Mouse (Mus musculus): ENCODE data around the gene Slit3. TPM values are rescaled to one million over a fixed set of nuclear protein-coding genes. Genes with fewer than 3 reads are reported as not detected.

Slit3 gene
- polyA plus RNA-seq, 1 experiment from 2014 or later = 15.0 TPM

DNA sequence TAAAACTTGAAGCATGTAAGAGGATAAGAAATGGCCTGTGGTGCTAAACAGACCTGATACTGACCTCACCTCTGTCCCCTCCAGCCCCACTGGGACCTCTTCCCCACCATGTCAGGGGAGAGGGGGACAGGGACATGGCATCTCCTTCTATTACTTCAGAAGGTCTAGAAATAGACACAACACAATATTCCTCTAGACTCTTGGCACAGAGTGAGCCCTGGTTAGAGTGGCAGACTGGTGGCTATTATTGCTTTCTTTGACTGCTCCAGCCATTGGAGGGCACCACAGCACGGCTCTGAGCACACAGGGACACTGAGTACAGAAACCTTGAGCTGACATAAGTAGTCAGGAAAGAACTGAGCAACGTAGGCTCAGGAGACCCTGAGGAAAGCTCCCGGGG lies 501.7 kb downstream of the Slit3 start:
- H3K4me1 ChIP-seq = peaks cover 4% of the 10 kb centered on the region; the same call in 1 of the 2 replicates
- 93% methylated on average over 3 of the region's 3 CpGs for WGBS
- DNase-seq (ENCODE audit: low spot score) = no peak
- H3K9me3 ChIP-seq (replicated peaks) = no peaks in the 10 kb centered on the region
- no peak overlapping the region for H3K4me3 ChIP-seq
- H3K36me3 ChIP-seq = peaks cover 10% of the 10 kb centered on the region; the same call in 1 of the 2 replicates
- H3K27ac ChIP-seq (replicated peaks) = no peak overlapping the region
- H3K27me3 ChIP-seq (ENCODE audit: low read depth, poor library complexity, severe bottlenecking) = no peaks in the 10 kb centered on the region

DNA sequence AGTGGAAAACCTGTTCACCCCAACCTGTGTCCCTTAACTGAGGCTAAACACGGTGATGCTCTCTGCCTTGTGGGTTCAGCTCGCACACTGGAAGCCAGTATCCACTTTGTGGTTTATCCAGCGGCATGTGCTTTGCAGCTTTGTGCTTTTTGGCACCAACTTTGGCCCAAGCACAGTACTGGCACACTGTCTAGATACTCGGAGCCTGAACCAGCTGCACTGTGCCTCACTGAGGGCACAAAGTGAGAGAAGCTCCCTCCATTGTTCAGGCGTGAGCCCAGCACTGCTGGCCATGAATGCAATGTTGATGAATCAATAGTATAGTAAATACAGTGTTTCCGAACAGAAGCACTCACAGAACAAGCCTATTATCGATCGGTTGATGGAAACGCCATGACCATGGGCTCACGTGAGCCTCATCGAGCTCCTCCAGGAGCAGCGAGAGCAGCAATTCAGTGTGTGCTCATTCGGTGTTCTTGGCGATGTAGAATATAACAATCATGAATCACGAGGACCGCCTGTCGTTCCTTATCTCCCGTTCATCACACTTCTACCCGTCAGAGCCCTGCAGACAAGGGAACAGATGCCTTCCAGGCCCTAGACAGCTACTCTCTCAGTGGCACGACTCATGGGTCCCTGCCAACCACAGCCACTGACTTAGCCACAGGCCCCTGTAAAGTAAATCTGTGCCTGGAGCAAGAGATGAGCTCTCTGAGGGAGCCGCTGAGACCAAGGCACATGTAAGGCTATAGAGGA lies 503.7 kb downstream of the Slit3 start:
- no peaks in the 10 kb centered on the region for H3K9me3 ChIP-seq (replicated peaks)
- H3K4me3 ChIP-seq = no peak overlapping the region
- no peak for DNase-seq (ENCODE audit: low spot score)
- 92% methylated on average over 21 of the region's 21 CpGs for WGBS
- no peaks in the 10 kb centered on the region for H3K27me3 ChIP-seq (ENCODE audit: low read depth, poor library complexity, severe bottlenecking)
- H3K4me1 ChIP-seq = peaks cover 4% of the 10 kb centered on the region; the same call in 1 of the 2 replicates
- no peak overlapping the region for H3K27ac ChIP-seq (replicated peaks)
- H3K36me3 ChIP-seq = peaks cover 12% of the 10 kb centered on the region

DNA sequence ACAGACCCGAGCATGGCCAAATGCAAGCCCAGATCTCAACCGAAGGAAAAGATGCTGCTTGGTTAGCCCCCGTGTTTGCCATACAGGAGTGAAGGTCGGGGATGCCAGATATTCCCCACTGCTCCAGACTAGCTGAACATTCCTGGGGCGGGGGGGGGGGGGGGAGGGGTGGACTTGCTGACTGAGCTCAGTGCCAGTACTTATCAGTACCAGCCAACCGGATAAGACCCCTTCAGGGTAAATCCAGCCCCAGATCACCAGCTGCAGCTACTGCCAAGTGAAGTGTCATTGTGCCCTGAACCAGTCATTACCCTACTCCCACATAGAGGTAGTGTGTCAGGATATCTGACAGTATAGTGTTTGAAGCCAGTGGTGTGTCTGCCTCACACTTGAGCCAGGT lies 504.6 kb downstream of the Slit3 start:
- WGBS = 80% methylated on average over 6 of the region's 6 CpGs
- no peak for DNase-seq (ENCODE audit: low spot score)
- H3K36me3 ChIP-seq = peaks cover 21% of the 10 kb centered on the region
- no peak overlapping the region for H3K27ac ChIP-seq (replicated peaks)
- H3K27me3 ChIP-seq (ENCODE audit: low read depth, poor library complexity, severe bottlenecking) = no peaks in the 10 kb centered on the region
- peaks cover 4% of the 10 kb centered on the region; the same call in 1 of the 2 replicates for H3K4me1 ChIP-seq
- no peak overlapping the region for H3K4me3 ChIP-seq
- no peaks in the 10 kb centered on the region for H3K9me3 ChIP-seq (replicated peaks)

DNA sequence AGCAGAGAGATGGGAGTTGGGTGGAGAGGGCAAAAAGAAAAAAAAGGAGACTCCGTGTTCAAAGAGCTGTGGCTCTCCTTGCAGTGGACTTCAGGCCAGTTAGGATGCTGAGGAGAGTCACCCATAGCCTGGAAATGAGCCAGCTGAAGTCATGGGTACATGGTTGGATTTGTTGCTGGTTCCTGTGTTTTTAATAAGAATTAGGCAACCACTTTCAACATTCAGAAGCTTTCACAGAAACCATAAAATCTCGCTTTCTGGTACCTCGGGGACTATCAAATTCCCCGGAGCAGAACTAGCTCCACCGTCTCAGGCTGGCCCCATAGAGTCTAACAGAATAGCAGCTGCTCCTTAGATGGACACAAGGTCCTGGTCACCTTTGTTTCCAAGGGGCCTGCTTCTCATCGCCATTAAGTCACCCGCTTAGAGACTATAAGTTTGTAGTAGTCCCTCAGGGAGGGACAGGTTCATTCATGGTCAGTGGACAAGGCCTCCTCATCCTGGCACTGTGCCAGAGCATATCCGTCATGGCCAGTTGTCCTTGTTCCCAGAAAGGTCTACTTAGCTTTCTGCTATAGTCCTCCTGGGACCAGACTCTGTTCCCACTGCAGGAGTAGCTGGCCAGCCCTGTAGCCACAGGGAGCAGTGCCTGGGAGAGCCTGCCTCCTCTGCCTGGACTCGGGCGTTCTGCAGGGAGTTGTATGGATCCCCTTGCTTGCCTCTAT lies 505.3 kb downstream of the Slit3 start:
- Histone ChIP-seq H3K4me1 (peaks cover 10% of the 10 kb centered on the region; the same call in 1 of the 2 replicates), H3K9me3 (replicated peaks) (no peaks in the 10 kb centered on the region), H3K4me3 (no peak overlapping the region), H3K27me3 (ENCODE audit: low read depth, poor library complexity, severe bottlenecking) (no peaks in the 10 kb centered on the region), H3K36me3 (peaks cover 28% of the 10 kb centered on the region), H3K27ac (replicated peaks) (no peak overlapping the region)
- DNase-seq (ENCODE audit: low spot score) = no peak
- WGBS = 93% methylated on average over 10 of the region's 10 CpGs

DNA sequence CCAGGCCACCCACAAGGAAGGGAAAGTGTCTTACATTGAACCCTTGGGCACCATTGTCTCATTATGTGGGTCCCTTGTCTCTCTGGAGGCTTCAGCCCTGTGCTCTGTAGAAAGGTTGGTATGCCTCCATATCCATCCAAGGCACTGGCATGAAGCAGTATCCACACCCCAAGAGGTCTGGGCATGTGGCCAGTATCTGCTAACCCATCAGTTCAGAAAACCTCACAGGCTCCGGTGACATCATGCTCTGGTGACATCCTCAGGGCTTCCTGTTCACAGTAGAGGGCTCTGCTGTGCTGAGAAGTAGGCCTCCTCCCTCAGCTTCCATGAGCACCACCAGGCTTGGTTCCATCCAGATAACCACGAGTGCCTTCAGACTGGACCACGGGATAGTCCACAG lies 506.8 kb downstream of the Slit3 start:
- peaks cover 10% of the 10 kb centered on the region; the same call in 1 of the 2 replicates for H3K4me1 ChIP-seq
- H3K4me3 ChIP-seq = no peak overlapping the region
- H3K27ac ChIP-seq (replicated peaks) = no peak overlapping the region
- no peaks in the 10 kb centered on the region for H3K9me3 ChIP-seq (replicated peaks)
- no peak for DNase-seq (ENCODE audit: low spot score)
- peaks cover 35% of the 10 kb centered on the region for H3K36me3 ChIP-seq
- no peaks in the 10 kb centered on the region for H3K27me3 ChIP-seq (ENCODE audit: low read depth, poor library complexity, severe bottlenecking)
- WGBS = 96% methylated on average over 3 of the region's 3 CpGs

DNA sequence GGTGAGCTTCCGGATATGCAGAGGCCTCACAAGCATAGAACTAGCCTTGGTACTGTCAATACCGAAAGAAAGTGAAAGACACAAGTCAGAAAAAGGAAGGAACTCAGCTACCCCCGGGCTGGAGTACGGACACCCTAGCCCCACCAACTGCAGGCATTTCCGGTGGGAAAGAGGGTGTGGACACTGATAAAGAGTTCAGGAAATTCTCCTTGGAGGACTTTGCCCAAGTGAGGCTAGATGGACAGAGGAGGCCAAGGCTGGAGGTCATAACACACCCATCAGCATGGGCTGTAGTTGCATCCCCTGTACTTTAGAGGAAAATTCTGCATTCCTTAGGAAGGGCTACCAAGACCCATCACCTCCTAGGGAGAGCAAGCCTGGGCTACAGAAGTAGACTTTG lies 511.2 kb downstream of the Slit3 start:
- 92% methylated on average over 5 of the region's 5 CpGs for WGBS
- peaks cover 10% of the 10 kb centered on the region; the same call in 1 of the 2 replicates for H3K27me3 ChIP-seq (ENCODE audit: low read depth, poor library complexity, severe bottlenecking)
- H3K36me3 ChIP-seq = peaks cover 50% of the 10 kb centered on the region
- H3K9me3 ChIP-seq (replicated peaks) = no peaks in the 10 kb centered on the region
- H3K4me1 ChIP-seq = peaks cover 13% of the 10 kb centered on the region
- H3K4me3 ChIP-seq = no peak overlapping the region
- H3K27ac ChIP-seq (replicated peaks) = no peak overlapping the region
- DNase-seq (ENCODE audit: low spot score) = no peak

DNA sequence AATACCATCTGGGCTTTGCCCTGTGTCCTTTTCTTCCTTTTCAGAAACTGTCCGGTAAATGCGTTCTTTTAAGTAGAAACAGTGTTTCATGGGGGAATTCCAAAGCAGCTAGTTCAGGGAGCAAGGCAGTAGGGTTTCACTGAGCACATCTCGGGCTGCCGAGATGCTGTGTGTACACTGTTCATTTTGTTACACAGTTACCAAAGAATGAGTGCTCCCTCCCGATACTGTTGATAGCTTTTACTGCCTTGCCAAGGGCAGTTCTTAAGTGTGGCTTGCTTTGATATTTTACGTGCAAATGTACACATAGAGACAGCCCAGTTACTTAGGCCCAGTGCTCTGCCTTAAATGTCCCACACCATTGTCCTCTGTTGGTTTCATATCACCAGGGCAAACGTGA lies 516.1 kb downstream of the Slit3 start:
- Histone ChIP-seq H3K27ac (replicated peaks) (no peak overlapping the region), H3K4me3 (no peak overlapping the region), H3K36me3 (peaks cover 26% of the 10 kb centered on the region), H3K9me3 (replicated peaks) (no peaks in the 10 kb centered on the region), H3K27me3 (ENCODE audit: low read depth, poor library complexity, severe bottlenecking) (peaks cover 33% of the 10 kb centered on the region), H3K4me1 (peaks cover 19% of the 10 kb centered on the region)
- no peak for DNase-seq (ENCODE audit: low spot score)
- WGBS = 85% methylated on average over 7 of the region's 7 CpGs

DNA sequence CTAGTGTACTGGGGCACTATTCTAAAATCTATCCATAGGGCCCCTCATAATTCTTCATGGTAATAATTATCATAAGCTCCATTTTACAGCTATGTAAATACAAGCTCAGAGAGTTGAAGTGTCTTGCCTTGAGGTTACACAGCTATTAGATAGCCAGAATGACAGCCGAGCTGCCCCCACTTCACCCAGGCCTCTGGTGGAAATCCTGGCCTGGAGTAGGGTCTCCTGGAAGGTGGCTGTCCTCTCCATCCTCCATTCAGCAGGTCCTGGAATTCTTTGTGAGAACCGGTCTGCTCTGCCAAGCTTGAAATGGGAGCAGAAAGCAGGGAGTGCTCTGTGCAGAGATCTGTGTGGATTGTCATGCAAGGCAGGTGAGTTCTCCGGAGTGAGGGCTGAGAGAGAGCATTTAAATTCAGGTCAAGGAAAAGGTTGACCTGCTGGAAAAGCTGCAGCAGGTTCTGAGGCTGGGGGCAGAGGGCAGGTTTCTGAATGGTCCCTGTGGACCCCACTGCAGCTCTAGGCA lies 517.9 kb downstream of the Slit3 start:
- Histone ChIP-seq H3K36me3 (peaks cover 16% of the 10 kb centered on the region), H3K9me3 (replicated peaks) (no peaks in the 10 kb centered on the region), H3K27ac (replicated peaks) (peak overlapping the region; percentile 65; the same call in 1 of the 2 replicates), H3K27me3 (ENCODE audit: low read depth, poor library complexity, severe bottlenecking) (peaks cover 33% of the 10 kb centered on the region), H3K4me3 (peak overlapping the region; percentile 18; the same call in 1 of the 2 replicates), H3K4me1 (peaks cover 19% of the 10 kb centered on the region)
- WGBS = 25% methylated on average over 3 of the region's 3 CpGs
- no peak for DNase-seq (ENCODE audit: low spot score)

DNA sequence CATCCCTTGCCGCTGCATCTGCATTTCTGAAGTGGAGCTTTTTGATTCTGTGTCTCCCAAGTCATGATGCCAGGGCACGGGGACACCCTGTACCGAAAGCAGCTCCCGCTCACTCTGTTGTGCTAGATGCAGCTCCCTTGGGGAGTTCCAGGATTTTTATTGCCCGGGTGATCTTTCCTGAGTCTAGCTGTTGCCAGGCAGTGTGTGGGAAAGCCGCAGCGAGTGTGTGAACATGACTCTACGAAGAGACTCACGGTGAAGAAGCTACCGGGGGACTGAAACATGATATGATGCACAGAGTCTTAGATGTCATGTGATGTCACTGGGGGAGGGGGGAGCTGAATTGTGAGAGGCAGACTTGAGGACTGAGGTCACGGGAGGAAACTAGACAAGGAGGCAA lies 518.4 kb downstream of the Slit3 start:
- peak; percentile 42 for DNase-seq (ENCODE audit: low spot score)
- Histone ChIP-seq H3K27me3 (ENCODE audit: low read depth, poor library complexity, severe bottlenecking) (peaks cover 33% of the 10 kb centered on the region), H3K4me1 (peaks cover 19% of the 10 kb centered on the region), H3K36me3 (peaks cover 12% of the 10 kb centered on the region), H3K9me3 (replicated peaks) (no peaks in the 10 kb centered on the region), H3K4me3 (peak overlapping the region; percentile 18; the same call in 1 of the 2 replicates), H3K27ac (replicated peaks) (peak overlapping the region; percentile 65)
- 31% methylated on average over 11 of the region's 11 CpGs for WGBS

DNA sequence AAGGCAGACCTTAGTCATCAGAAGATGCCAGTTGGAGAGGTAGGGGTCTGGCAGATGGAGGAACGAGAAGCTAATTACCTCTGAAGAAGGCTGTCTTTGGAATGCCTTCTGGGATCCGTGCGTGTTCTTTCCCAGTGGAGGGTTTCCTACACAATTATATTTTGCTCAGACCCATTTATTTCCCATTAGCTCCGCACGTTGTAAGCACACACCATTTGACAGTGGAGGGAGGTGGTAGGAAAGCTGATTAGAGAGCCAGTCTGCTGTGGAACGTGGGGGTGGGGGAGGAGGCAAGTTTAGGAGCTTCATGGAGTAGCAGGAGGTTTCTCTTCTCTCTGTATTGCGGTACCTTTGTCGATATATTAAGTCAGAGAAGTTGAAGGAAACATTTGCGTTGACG lies 530.3 kb downstream of the Slit3 start:
- Histone ChIP-seq H3K36me3 (peaks cover 14% of the 10 kb centered on the region), H3K27ac (replicated peaks) (no peak overlapping the region), H3K4me3 (no peak overlapping the region), H3K4me1 (peaks cover 8% of the 10 kb centered on the region), H3K9me3 (replicated peaks) (no peaks in the 10 kb centered on the region), H3K27me3 (ENCODE audit: low read depth, poor library complexity, severe bottlenecking) (peaks cover 4% of the 10 kb centered on the region; the same call in 1 of the 2 replicates)
- WGBS = 92% methylated on average over 10 of the region's 10 CpGs
- no peak for DNase-seq (ENCODE audit: low spot score)

DNA sequence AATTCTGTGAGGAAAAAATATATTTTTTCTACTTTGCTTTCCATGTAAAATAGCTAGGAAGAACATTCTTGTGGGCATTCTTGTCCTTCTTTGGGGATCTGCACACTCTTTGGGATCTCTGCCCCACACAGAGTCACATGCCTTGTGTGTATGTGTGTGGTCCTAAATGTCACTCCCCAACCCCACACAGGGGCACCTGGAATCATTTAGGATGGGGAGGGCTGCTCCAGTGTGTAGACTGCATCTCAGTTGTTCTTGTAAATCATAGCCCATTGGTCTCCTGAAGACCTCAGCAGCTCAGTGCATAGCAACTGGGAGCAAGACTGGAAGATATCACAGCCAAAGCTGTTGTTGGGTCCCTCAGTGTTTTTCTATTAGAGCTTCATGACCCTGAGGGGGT lies 534.8 kb downstream of the Slit3 start:
- peaks cover 11% of the 10 kb centered on the region for H3K36me3 ChIP-seq
- no peak overlapping the region for H3K4me3 ChIP-seq
- H3K27me3 ChIP-seq (ENCODE audit: low read depth, poor library complexity, severe bottlenecking) = peaks cover 17% of the 10 kb centered on the region; the same call in 1 of the 2 replicates
- no peaks in the 10 kb centered on the region for H3K9me3 ChIP-seq (replicated peaks)
- no peaks in the 10 kb centered on the region for H3K4me1 ChIP-seq
- no peak for DNase-seq (ENCODE audit: low spot score)
- no peak overlapping the region for H3K27ac ChIP-seq (replicated peaks)

DNA sequence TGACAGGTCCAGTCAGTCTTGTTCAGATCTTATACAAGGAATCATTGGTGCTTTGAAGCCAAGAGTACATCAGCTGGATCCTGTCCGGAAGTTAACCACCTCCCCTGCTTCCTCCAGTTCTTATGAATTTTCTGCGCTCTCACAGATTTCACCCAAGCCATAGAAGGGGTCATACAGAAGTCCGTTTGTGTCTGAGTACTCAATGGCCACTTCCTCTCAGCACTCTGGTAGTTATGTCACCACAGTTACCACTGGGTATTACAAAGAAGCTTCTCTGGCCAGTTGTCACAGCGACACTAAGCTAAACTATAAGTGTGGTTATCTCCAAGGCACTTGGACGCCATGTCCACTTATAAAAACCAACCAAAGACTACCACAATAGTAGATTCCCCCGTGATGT lies 536.6 kb downstream of the Slit3 start:
- Histone ChIP-seq H3K27me3 (ENCODE audit: low read depth, poor library complexity, severe bottlenecking) (peaks cover 28% of the 10 kb centered on the region), H3K4me1 (no peaks in the 10 kb centered on the region), H3K9me3 (replicated peaks) (no peaks in the 10 kb centered on the region), H3K27ac (replicated peaks) (no peak overlapping the region), H3K36me3 (no peaks in the 10 kb centered on the region), H3K4me3 (no peak overlapping the region)
- WGBS = 91% methylated on average over 6 of the region's 6 CpGs
- DNase-seq (ENCODE audit: low spot score) = no peak

DNA sequence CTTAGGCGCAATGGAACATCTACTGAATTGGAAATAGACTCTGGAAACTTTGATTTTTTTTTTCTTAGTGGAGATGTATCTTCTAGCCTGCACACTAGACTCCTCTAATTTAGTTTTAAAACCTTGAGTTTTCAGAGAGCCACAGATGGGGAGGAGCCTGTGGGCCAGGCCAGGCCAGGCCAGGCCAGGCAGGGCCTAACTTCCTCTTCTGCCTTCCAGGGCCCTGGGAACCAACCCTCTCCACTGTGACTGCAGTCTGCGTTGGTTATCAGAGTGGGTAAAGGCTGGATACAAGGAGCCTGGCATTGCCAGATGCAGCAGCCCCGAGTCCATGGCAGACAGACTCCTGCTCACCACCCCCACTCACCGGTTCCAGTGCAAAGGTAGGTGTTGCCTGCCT lies 539.9 kb downstream of the Slit3 start:
- 95% methylated on average over 4 of the region's 4 CpGs for WGBS
- H3K36me3 ChIP-seq = no peaks in the 10 kb centered on the region
- no peak overlapping the region for H3K27ac ChIP-seq (replicated peaks)
- DNase-seq (ENCODE audit: low spot score) = no peak
- H3K27me3 ChIP-seq (ENCODE audit: low read depth, poor library complexity, severe bottlenecking) = peaks cover 60% of the 10 kb centered on the region
- H3K4me1 ChIP-seq = peaks cover 21% of the 10 kb centered on the region
- no peaks in the 10 kb centered on the region for H3K9me3 ChIP-seq (replicated peaks)
- no peak overlapping the region for H3K4me3 ChIP-seq

Data from midbrain, embryonic 10.5 days (tissue).